Mouse (Mus musculus) common myeloid progenitor, adult 5-6 weeks (primary cell): ENCODE data around the gene Prrt2. TPM values are rescaled to one million over a fixed set of nuclear protein-coding genes. Genes with fewer than 3 reads are reported as not detected.

Source experiments
- ATAC-seq: replicated peaks from 2 replicates; pipeline ENCODE4 v1.8.0; 2016; ENCODE audit warnings: low read depth, mild to moderate bottlenecking, moderate TSS enrichment, inconsistent platforms; ENCODE audit not compliant: poor library complexity, severe bottlenecking
- total RNA-seq: library from RNA; stranded (forward); fragments of 200-1000, 187-1606 nt; gene quantifications from 2 replicates; pipeline ENCODE4 v1.2.3, GENCODE M21; 2017

Prrt2 gene
- 1.3 TPM in 1 of 2 replicates, not detected in the other for total RNA-seq

- ATAC-seq, result 0 out of 2 replicates have a peak, but pooled peaks have one; percentile 3
Observed at GRCm38 (mm10) chr7:127020901-127021562, at the start of gene Prrt2, which contains the start of gene Gm42742. Gene Prrt2 (minus strand): TSS chr7:127021211. Gene Gm42742 (minus strand): TSS chr7:127021097.

- ATAC-seq, result no peak
Observed at GRCm38 (mm10) chr7:127066317-127066716, 45.3 kb upstream of the Prrt2 start.

- ATAC-seq, result no peak
Observed at GRCm38 (mm10) chr7:127065538-127065937, 44.5 kb upstream of the Prrt2 start.

DNA sequence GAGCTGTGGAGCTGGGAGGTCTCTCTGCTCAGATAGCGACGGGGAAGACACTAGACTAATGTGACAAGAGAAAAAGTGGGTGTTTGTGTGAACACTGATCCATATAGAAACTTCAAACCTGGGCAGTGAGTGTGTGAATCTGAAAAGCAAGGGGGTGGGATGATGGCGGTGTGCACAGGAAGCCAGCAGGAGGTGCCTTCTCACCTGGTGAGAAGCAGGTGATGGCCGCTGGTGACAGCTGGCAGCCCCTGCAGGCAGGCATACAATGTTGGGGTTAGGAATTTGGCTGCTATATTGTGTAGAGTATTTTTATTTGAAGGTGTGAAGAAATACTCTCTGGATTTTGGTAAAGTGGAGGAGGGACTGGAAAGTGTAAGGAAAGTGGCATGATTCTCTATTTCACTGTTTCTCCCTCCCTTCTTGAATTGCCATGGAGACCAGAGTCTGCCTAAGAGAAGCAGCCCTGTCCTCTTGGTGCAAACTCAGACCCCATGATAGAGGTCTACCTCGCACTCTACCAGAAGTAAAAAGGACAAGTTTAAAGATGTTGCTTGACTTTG lies 34.1 kb upstream of the Prrt2 start:
- no peak for ATAC-seq

DNA sequence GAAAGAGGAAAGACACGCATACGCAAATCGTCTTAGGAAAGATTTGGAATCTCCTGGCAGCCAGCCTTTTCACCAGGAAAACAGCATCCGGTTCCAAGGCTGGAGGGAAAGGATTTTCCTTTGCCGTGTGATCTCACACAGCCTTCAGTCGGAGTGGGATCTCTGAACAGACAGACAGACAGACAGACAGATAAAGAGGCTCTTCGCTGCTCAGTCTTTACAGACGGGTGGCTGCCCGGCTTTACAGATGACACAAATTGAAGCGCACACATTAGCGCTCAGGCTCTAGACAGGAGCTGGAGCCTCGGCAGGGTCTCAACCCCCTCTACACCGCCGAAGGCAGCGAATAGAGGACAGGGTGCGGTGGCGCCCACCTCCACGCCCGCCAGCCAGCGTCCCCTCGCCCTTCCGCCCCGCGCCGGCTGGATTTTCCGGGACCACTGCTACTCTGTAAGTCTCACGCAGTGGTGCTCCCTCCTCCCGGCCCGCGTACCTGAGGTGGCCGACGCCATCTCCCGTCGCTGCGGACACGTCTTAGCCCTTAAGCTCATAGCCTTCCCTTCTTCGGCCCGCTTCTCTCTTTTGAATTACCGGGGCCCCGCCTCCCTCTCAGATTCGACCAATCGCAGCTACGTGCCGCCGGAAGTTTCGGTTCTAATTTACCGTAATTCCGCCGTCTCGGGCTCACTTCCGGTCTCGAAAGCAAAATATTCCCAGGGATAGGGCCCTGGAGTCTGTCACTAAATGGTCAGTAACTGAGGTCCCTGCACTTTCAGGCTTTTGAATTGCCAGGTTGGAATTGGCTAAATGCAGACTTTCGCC lies 21.1 kb upstream of the Prrt2 start, which contains the start of gene Kif22:
Kif22 (minus strand) TSS at position 621 of the 822 bp plus-strand sequence.
- ATAC-seq, result peak; percentile 98

- ATAC-seq, result no peak
Observed at GRCm38 (mm10) chr7:127031244-127031643, 10.2 kb upstream of the Prrt2 start.

GRCm38 (mm10) chr7:127030172-127030571 lies 9.2 kb upstream of the Prrt2 start:
- ATAC-seq, result no peak

DNA sequence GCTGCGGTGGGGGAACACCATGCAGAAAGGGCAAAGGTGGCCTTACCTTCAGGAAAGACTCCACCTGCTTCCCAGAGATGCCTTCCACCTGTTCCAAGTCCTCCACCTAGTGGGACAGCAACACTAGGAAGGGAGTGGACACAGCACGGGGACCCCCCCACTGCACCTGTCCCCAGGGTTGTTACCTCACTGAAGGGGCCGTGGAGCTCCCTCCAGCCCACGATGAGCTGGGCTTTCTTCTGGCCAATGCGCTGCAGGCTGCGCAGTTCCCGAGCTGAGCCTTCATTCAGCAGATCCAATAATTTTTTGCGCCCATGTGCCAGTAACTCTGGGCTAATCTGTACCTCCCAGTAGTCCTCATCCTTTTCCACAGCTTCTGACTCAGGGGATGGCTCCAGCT lies 6.9 kb upstream of the Prrt2 start:
- ATAC-seq, result no peak

- peak; percentile 77 for ATAC-seq
Observed at GRCm38 (mm10) chr7:127026984-127027726, 6.1 kb upstream of the Prrt2 start, which contains the start of gene Maz. Gene Maz (minus strand): TSS chr7:127027037.

DNA sequence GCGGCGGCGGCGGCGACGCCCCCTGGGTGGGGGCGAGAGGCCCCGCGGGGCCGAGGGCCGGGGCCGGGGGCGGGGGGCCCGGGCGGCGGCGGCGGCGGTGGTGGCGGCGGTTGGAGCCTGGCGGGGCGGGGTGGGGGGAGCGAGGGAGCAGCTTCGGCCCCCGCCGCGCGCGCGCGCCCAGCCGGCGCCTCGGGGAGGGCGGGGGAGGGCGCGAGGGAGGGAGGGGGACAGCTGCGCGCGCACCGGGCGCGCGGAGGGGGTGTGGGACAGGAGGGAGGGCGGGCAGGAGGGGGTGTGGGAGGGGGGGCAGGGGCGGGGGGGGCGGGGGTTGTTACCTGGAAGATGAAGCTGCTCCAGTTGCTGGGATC lies 5.6 kb upstream of the Prrt2 start:
- ATAC-seq, result no peak

DNA sequence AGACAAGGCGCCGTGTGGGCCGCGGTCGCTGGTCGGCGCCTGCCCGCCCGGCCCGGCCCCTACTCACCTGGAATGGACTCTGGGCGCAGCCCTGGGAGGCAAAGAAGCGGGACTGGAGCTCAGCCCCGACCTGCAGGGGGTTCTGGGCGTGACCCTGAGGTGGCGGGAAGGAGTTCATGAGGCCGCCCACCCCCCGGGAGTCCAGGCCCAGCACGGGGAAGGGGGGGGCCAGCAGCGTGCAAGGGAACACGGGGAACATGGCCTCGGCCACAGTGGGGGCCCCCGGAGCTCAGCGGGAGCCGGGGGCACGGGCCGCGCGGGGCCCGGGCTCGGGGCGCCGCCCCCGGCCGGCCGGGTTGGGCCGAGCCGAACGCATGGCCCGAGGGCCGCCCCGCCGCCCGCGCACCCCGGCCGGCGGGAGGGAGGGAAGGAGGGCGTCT lies 5.2 kb upstream of the Prrt2 start:
- ATAC-seq, result no peak; the same call in 1 of the 2 replicates

- no peak for ATAC-seq
Observed at GRCm38 (mm10) chr7:127025556-127026160, 4.6 kb upstream of the Prrt2 start.

DNA sequence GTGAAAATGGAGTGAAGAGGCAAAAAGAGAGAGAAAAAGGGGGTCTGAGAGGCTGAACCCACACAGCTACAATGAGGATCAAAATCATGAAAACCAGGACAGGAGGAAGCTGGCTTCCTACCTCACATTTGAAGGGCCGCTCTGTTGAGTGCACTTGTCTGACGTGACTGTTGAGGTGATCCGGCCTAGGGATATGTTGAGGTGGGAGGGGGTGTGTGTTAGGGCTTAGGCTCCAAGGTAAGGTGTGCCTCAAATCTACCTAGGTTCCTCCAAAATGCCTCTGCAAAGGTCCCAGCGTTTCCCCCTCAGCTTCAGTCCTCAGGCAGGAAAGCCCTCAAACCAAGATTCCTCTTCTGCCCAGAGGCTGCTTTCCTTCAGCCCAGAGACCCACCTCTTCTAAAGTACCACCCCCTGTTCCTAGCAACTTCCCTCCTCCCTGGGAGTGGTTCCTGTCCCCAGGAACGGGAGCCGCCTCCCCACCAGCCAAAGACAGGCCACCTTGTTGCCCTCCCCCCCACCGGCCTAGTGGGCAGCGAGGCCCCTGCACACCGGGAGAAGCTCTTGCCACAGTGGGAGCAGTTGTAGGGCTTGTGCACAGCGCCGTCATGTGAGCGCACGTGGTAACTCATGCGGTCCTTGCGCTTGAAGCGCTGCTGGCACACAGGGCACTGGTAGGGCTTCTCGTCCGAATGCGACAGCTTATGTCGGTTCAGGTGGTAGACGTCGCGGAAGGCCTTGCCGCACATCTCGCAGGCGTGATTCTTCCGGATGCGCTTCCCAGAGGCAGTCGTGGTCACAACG lies 3.9 kb upstream of the Prrt2 start:
- ATAC-seq, result peak; percentile 26

DNA sequence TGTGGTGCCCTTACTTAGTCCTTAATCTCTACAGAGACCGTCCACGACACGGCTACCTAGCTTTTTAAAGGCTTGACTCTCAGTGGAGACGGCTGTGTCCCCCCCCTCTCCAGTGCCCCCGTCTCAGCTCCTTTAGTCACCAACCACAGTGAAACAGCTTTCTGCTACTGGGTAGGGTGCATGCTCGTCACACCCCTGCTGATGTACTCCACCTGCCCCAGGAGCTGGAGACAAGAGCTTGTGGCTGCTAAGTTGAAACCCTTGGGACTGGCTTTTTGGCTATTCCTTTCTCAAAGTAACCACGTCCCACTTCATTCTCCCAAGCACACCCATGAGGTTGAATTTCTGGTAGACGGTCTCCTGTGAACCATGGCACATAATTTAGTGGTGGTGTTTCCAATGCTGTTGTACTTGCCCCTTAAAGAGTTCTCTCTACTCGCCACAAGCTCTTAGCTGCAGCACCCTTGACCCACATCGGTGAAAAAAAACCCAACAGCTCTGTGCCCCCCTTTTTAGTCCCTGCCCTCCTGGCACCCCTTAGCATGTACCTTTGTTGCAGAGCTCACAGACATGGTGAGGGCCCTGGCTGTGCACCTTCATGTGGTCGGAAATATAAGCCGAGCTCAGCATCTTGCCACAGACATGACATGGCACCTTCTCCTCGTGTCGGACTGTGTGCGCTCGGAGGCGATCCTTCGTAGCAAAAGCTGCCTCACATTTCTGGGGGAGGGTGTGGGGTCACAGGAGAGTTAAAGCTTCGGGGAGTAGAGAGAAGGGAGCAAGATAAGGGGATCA lies 3.1 kb upstream of the Prrt2 start:
- ATAC-seq, result no peak

DNA sequence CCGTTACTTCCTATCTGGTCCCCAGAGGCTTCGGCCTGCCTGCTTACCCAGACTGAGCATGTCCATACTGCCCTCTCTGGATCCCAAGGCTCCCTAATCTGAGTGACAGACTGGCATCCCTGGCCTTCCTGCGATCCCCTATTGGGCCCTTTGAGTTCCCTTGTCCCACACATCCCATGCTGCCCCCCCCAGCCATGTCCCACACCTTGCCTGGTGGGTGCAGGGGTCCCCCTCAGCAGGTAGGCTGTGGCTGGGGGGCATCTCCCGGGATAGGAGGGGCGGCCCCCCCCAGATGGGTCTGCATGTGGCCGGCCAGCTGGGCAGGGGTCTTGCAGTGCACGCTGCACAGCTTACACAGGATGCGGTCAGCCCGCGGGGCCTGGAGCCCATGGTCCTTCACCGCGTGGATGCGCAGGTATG lies 2.3 kb upstream of the Prrt2 start:
- no peak for ATAC-seq

DNA sequence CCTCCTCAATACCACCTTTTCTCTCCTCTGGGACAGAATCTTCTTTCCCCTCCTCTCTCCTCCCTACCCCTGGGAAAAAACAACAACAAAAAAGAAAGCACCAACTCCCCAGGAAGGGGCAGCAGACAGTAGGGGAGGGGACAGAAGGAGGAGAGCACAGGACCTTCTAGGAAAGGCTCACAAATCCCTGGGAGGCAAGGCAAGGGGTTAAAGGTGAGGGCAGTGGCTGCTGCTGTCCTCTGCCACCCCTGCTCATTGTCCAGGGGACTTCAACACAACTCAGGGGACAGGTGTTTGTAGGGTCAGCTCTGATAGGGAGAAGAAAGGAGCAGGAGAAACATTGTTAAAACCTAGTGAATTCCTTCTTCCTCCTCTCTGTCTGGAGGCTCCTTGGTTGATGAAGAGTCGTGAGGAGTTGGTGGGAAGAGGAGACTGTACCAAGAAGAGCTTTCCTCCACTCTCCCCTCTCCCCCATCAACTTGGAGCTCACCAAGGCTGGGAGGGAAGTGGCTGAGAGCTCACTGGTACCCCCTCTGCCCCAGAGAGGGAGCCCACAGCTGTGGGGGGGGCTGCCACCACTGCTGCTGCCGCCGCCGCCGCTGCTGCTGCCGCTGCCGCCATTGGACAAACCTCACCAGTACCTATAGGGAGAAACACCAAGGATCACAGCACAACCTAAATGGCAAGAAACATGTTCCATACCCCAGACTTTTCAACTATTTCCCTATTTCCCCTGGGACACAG lies 1.7 kb upstream of the Prrt2 start:
- ATAC-seq, result no peak
